Mouse (Mus musculus) hindbrain, embryonic 12.5 days (tissue): ENCODE data around the gene Copz1. TPM values are rescaled to one million over a fixed set of nuclear protein-coding genes. Genes with fewer than 3 reads are reported as not detected.

Experiments used
- microRNA counts: library from miRNA; unstranded; fragments of <30 nt; microRNA quantifications from one replicate; lab custom pipeline; 2017
- microRNA-seq: library from miRNA; unstranded; fragments of <30 nt; microRNA quantifications from one replicate; pipeline ENCODE4, GENCODE M21; 2017
- polyA plus RNA-seq: library from polyadenylated mRNA; unstranded; fragments of >200 nt; fragmentation: Nextera tagmentation; extraction: Ambion mirVana; gene quantifications from 2 replicates; pipeline ENCODE4 v1.2.1, GENCODE M21; 2016

Gene Copz1
- polyA plus RNA-seq, 1 experiment from 2014 or later = 247 TPM

MicroRNAs encoded within 50 kb of the gene (microRNA counts, 519-probe panel; counts per million panel counts)
- 4,579 counts per million, percentile 87 among the panel's probes with 10 or more counts for microRNA mmu-miR-148b (lab: Ali Mortazavi, UCI)

Small RNA genes within 50 kb of the gene (microRNA-seq; reads per million reads assigned to microRNA genes)
- gene Mir148b = 285 reads per million, percentile 61 among the genes with 10 or more reads in this experiment

Other genes starting within 250 kb of the Copz1 start
- gene Smug1, start 105.6 kb upstream of the Copz1 start, polyA plus RNA-seq = 31.3 and 34.4 TPM in 2 replicates
- gene Cbx5, start 32.9 kb upstream of the Copz1 start, polyA plus RNA-seq = 188 and 190 TPM in 2 replicates
- gene Hnrnpa1, start 32.3 kb upstream of the Copz1 start, polyA plus RNA-seq = 1,137 and 1,149 TPM in 2 replicates
- 5.1 and 5.4 TPM in 2 replicates for gene Nfe2, start 14.3 kb upstream of the Copz1 start, polyA plus RNA-seq
- gene Gpr84, start 37.9 kb downstream of the Copz1 start, polyA plus RNA-seq = 0.36 and 0.51 TPM in 2 replicates
- gene Zfp385a, start 67.4 kb downstream of the Copz1 start, polyA plus RNA-seq = 20.5 and 23.8 TPM in 2 replicates
- 26.8 and 27.0 TPM in 2 replicates for gene Itga5, start 94.0 kb downstream of the Copz1 start, polyA plus RNA-seq
- not detected in 2 replicates for gene Gtsf1, start 157.8 kb downstream of the Copz1 start, polyA plus RNA-seq
- not detected in 2 replicates for gene Gtsf2, start 175.8 kb downstream of the Copz1 start, polyA plus RNA-seq
- gene Nckap1l, start 181.1 kb downstream of the Copz1 start, polyA plus RNA-seq = 2.1 TPM in 2 replicates
- 51.6 and 54.2 TPM in 2 replicates for gene Pde1b, start 230.3 kb downstream of the Copz1 start, polyA plus RNA-seq